26 mouse cellular contexts compared by ENCODE assay signal in genomic region chr6:147774626-147775025, GRCm38 (mm10).
"Had no signal": no experiment of that assay in that cellular context is flagged by ENCODE, and none has a peak within 500 bp of the region (broad histone marks: within the 10 kb centered on the region; RNA-seq: fewer than 3 reads in every experiment).

No protein-coding gene starts in this region.

- H3K4me2 ChIP-seq: heart, embryonic 11.5 days; heart, embryonic 13.5 days; heart, embryonic 15.5 days; hindbrain, embryonic 12.5 days; hindbrain, embryonic 14.5 days; limb, embryonic 13.5 days; limb, embryonic 15.5 days; liver, embryonic 12.5 days had no signal

- H3K36me3 ChIP-seq: heart, embryonic 13.5 days; heart, embryonic 15.5 days; hindbrain, embryonic 10.5 days; hindbrain, embryonic 12.5 days; limb, embryonic 13.5 days; limb, embryonic 15.5 days; liver, embryonic 12.5 days had no signal

- H3K27me3 ChIP-seq: heart, embryonic 13.5 days; heart, embryonic 15.5 days; hindbrain, embryonic 12.5 days; limb, embryonic 15.5 days; liver, embryonic 12.5 days had no signal

- H3K4me3 ChIP-seq: gastrocnemius, adult 2 months; heart, adult 2 months; heart, embryonic 13.5 days; heart, embryonic 15.5 days; hindbrain, embryonic 10.5 days; hindbrain, embryonic 12.5 days; limb, embryonic 13.5 days; limb, embryonic 15.5 days; liver, embryonic 12.5 days had no signal

- H3K9ac ChIP-seq: heart, embryonic 13.5 days; heart, embryonic 15.5 days; hindbrain, embryonic 12.5 days; hindbrain, embryonic 14.5 days; limb, embryonic 13.5 days; limb, embryonic 15.5 days; liver, embryonic 12.5 days; liver, embryonic 14.5 days had no signal

- H3K4me1 ChIP-seq: heart, embryonic 15.5 days; hindbrain, embryonic 10.5 days; limb, embryonic 15.5 days; liver, embryonic 12.5 days had no signal

- ATAC-seq: forebrain, embryonic 16.5 days; hindbrain, embryonic 16.5 days; inflammation-experienced regulatory T-cells, adult 6 months; liver, embryonic 12.5 days had no signal

- H3K9me3 ChIP-seq: heart, embryonic 13.5 days; heart, embryonic 15.5 days; hindbrain, embryonic 10.5 days; hindbrain, embryonic 12.5 days; limb, embryonic 13.5 days; limb, embryonic 15.5 days; liver, embryonic 12.5 days had no signal

- H3K27ac ChIP-seq: gastrocnemius, adult 2 months; heart, adult 2 months; heart, embryonic 13.5 days; heart, embryonic 15.5 days; hindbrain, embryonic 10.5 days; hindbrain, embryonic 12.5 days; hindbrain, embryonic 14.5 days; kidney, postnatal 0 days; limb, embryonic 13.5 days; limb, embryonic 15.5 days; liver, embryonic 12.5 days; liver, embryonic 14.5 days had no signal

- DNase-seq: gastrocnemius, adult 2 months; gastrocnemius, postnatal 10 days; gastrocnemius, postnatal 25 days; heart, adult 2 months; heart, postnatal 4 days; kidney, adult 11 months; kidney, adult 2 months; kidney, postnatal 14 days; kidney, postnatal 36 days; layer of hippocampus, adult 9-11 months; layer of hippocampus, postnatal 36 days; left cerebral cortex, postnatal 4 days had no signal
